Mouse (Mus musculus): ENCODE data around the gene Rtn4r.

GRCm38 (mm10) chr16:18130705-18131104 is 3.3 kb downstream of the Rtn4r start:
- no peak for TF ChIP-seq CTCF (IDR thresholded peaks at IDR 0.05)
- TF ChIP-seq EP300 (IDR thresholded peaks at IDR 0.05) = no peak
